Mouse (Mus musculus): ENCODE results near the gene Matn3. TPM values are rescaled to one million over a fixed set of nuclear protein-coding genes. Genes with fewer than 3 reads are reported as not detected.
"Not testable (repeated sequence)": the region's sequence is repeated elsewhere in the genome, so short reads cannot be mapped to it uniquely, and the experiment has no call there.

Gene Matn3
- polyA plus RNA-seq, 1 experiment from 2014 or later, result 0.13 TPM

- no peaks in the 10 kb centered on the region for H3K9me3 ChIP-seq (ENCODE audit: control insufficient read depth, low read depth, low read length)
- H3K4me1 ChIP-seq (ENCODE audit: control insufficient read depth, insufficient read depth, low read length), result peaks cover 23% of the 10 kb centered on the region
- H3K27me3 ChIP-seq (ENCODE audit: control insufficient read depth, insufficient read depth, low read length), result no peaks in the 10 kb centered on the region
- no peak overlapping the region for H3K4me2 ChIP-seq (replicated peaks; ENCODE audit: low read depth, low read length)
- 78% methylated on average over 3 of the region's 3 CpGs for WGBS
- H3K27ac ChIP-seq (ENCODE audit: low read length), result no peak overlapping the region
- H3K4me3 ChIP-seq (ENCODE audit: low read depth, low read length), result no peak overlapping the region
- peaks cover 3% of the 10 kb centered on the region; the same call in 1 of the 2 replicates for H3K36me3 ChIP-seq (ENCODE audit: control insufficient read depth, insufficient read depth, low read length)
- H3K9ac ChIP-seq (replicated peaks; ENCODE audit: low read depth, low read length), result no peak overlapping the region
- no peak for ATAC-seq (ENCODE audit: insufficient number of reproducible peaks, insufficient read depth, low FRiP score, low read depth)
These were observed 20.1 kb upstream of the Matn3 start for GRCm38 (mm10) chr12:8927652-8928051.

- H3K9me3 ChIP-seq (ENCODE audit: control insufficient read depth, low read depth, low read length), result no peaks in the 10 kb centered on the region
- H3K36me3 ChIP-seq (ENCODE audit: control insufficient read depth, insufficient read depth, low read length), result peaks cover 8% of the 10 kb centered on the region
- H3K4me3 ChIP-seq (ENCODE audit: low read depth, low read length), result no peak overlapping the region
- H3K4me2 ChIP-seq (replicated peaks; ENCODE audit: low read depth, low read length), result no peak overlapping the region
- no peak overlapping the region for H3K27ac ChIP-seq (ENCODE audit: low read length)
- no peaks in the 10 kb centered on the region for H3K27me3 ChIP-seq (ENCODE audit: control insufficient read depth, insufficient read depth, low read length)
- ATAC-seq (ENCODE audit: insufficient number of reproducible peaks, insufficient read depth, low FRiP score, low read depth), result no peak
- no peak overlapping the region for H3K9ac ChIP-seq (replicated peaks; ENCODE audit: low read depth, low read length)
- 73% methylated on average over 4 of the region's 4 CpGs for WGBS
- peaks cover 20% of the 10 kb centered on the region for H3K4me1 ChIP-seq (ENCODE audit: control insufficient read depth, insufficient read depth, low read length)
These were observed 19.0 kb upstream of the Matn3 start for GRCm38 (mm10) chr12:8928766-8929165.

GRCm38 (mm10) chr12:8931083-8931482, 16.6 kb upstream of the Matn3 start:
- H3K27me3 ChIP-seq (ENCODE audit: control insufficient read depth, insufficient read depth, low read length), result no peaks in the 10 kb centered on the region
- H3K4me3 ChIP-seq (ENCODE audit: low read depth, low read length), result no peak overlapping the region
- peaks cover 22% of the 10 kb centered on the region for H3K36me3 ChIP-seq (ENCODE audit: control insufficient read depth, insufficient read depth, low read length)
- H3K4me2 ChIP-seq (replicated peaks; ENCODE audit: low read depth, low read length), result no peak overlapping the region
- peaks cover 9% of the 10 kb centered on the region; the same call in 1 of the 2 replicates for H3K4me1 ChIP-seq (ENCODE audit: control insufficient read depth, insufficient read depth, low read length)
- no peak for ATAC-seq (ENCODE audit: insufficient number of reproducible peaks, insufficient read depth, low FRiP score, low read depth)
- H3K9me3 ChIP-seq (ENCODE audit: control insufficient read depth, low read depth, low read length), result no peaks in the 10 kb centered on the region
- no peak overlapping the region for H3K27ac ChIP-seq (ENCODE audit: low read length)
- WGBS, result 84% methylated on average over 4 of the region's 4 CpGs
- H3K9ac ChIP-seq (replicated peaks; ENCODE audit: low read depth, low read length), result no peak overlapping the region

- ATAC-seq (ENCODE audit: insufficient number of reproducible peaks, insufficient read depth, low FRiP score, low read depth), result no peak
- peaks cover 55% of the 10 kb centered on the region for H3K36me3 ChIP-seq (ENCODE audit: control insufficient read depth, insufficient read depth, low read length)
- H3K4me3 ChIP-seq (ENCODE audit: low read depth, low read length), result no peak overlapping the region
- H3K4me2 ChIP-seq (replicated peaks; ENCODE audit: low read depth, low read length), result no peak overlapping the region
- 52% methylated on average over 5 of the region's 5 CpGs for WGBS
- no peaks in the 10 kb centered on the region for H3K27me3 ChIP-seq (ENCODE audit: control insufficient read depth, insufficient read depth, low read length)
- H3K27ac ChIP-seq (ENCODE audit: low read length), result no peak overlapping the region
- H3K9me3 ChIP-seq (ENCODE audit: control insufficient read depth, low read depth, low read length), result no peaks in the 10 kb centered on the region
- peaks cover 3% of the 10 kb centered on the region; the same call in 1 of the 2 replicates for H3K4me1 ChIP-seq (ENCODE audit: control insufficient read depth, insufficient read depth, low read length)
- no peak overlapping the region for H3K9ac ChIP-seq (replicated peaks; ENCODE audit: low read depth, low read length)
These were observed 12.4 kb upstream of the Matn3 start for GRCm38 (mm10) chr12:8935349-8935748.

GRCm38 (mm10) chr12:8936210-8936609, 11.5 kb upstream of the Matn3 start:
- H3K36me3 ChIP-seq (ENCODE audit: control insufficient read depth, insufficient read depth, low read length), result peaks cover 55% of the 10 kb centered on the region
- not testable (repeated sequence) for H3K27me3 ChIP-seq (ENCODE audit: control insufficient read depth, insufficient read depth, low read length); H3K4me3 ChIP-seq (ENCODE audit: low read depth, low read length); H3K27ac ChIP-seq (ENCODE audit: low read length); H3K4me1 ChIP-seq (ENCODE audit: control insufficient read depth, insufficient read depth, low read length); H3K9ac ChIP-seq (replicated peaks; ENCODE audit: low read depth, low read length); H3K4me2 ChIP-seq (replicated peaks; ENCODE audit: low read depth, low read length); ATAC-seq (ENCODE audit: insufficient number of reproducible peaks, insufficient read depth, low FRiP score, low read depth); H3K9me3 ChIP-seq (ENCODE audit: control insufficient read depth, low read depth, low read length)
- 64% methylated on average over 4 of the region's 4 CpGs for WGBS

GRCm38 (mm10) chr12:8939490-8939889, 8.2 kb upstream of the Matn3 start:
- ATAC-seq (ENCODE audit: insufficient number of reproducible peaks, insufficient read depth, low FRiP score, low read depth), result no peak
- Histone ChIP-seq H3K4me2 (replicated peaks; ENCODE audit: low read depth, low read length) (no peak overlapping the region), H3K27ac (ENCODE audit: low read length) (no peak overlapping the region), H3K36me3 (ENCODE audit: control insufficient read depth, insufficient read depth, low read length) (peaks cover 47% of the 10 kb centered on the region), H3K9me3 (ENCODE audit: control insufficient read depth, low read depth, low read length) (no peaks in the 10 kb centered on the region), H3K9ac (replicated peaks; ENCODE audit: low read depth, low read length) (no peak overlapping the region), H3K27me3 (ENCODE audit: control insufficient read depth, insufficient read depth, low read length) (no peaks in the 10 kb centered on the region), H3K4me3 (ENCODE audit: low read depth, low read length) (no peak overlapping the region), H3K4me1 (ENCODE audit: control insufficient read depth, insufficient read depth, low read length) (no peaks in the 10 kb centered on the region)
- WGBS, result 93% methylated on average over 4 of the region's 4 CpGs

GRCm38 (mm10) chr12:8940011-8941005, 7.4 kb upstream of the Matn3 start:
- Histone ChIP-seq H3K27ac (ENCODE audit: low read length) (no peak overlapping the region), H3K4me3 (ENCODE audit: low read depth, low read length) (no peak overlapping the region), H3K4me1 (ENCODE audit: control insufficient read depth, insufficient read depth, low read length) (no peaks in the 10 kb centered on the region), H3K9ac (replicated peaks; ENCODE audit: low read depth, low read length) (no peak overlapping the region), H3K4me2 (replicated peaks; ENCODE audit: low read depth, low read length) (no peak overlapping the region), H3K9me3 (ENCODE audit: control insufficient read depth, low read depth, low read length) (no peaks in the 10 kb centered on the region), H3K27me3 (ENCODE audit: control insufficient read depth, insufficient read depth, low read length) (no peaks in the 10 kb centered on the region), H3K36me3 (ENCODE audit: control insufficient read depth, insufficient read depth, low read length) (peaks cover 40% of the 10 kb centered on the region)
- no peak; the same call in 1 of the 2 replicates for ATAC-seq (ENCODE audit: insufficient number of reproducible peaks, insufficient read depth, low FRiP score, low read depth)
- 66% methylated on average over 12 of the region's 12 CpGs for WGBS

- Histone ChIP-seq H3K36me3 (ENCODE audit: control insufficient read depth, insufficient read depth, low read length) (peaks cover 32% of the 10 kb centered on the region), H3K27me3 (ENCODE audit: control insufficient read depth, insufficient read depth, low read length) (no peaks in the 10 kb centered on the region), H3K4me2 (replicated peaks; ENCODE audit: low read depth, low read length) (no peak overlapping the region), H3K9me3 (ENCODE audit: control insufficient read depth, low read depth, low read length) (no peaks in the 10 kb centered on the region), H3K4me3 (ENCODE audit: low read depth, low read length) (no peak overlapping the region), H3K4me1 (ENCODE audit: control insufficient read depth, insufficient read depth, low read length) (no peaks in the 10 kb centered on the region), H3K9ac (replicated peaks; ENCODE audit: low read depth, low read length) (no peak overlapping the region), H3K27ac (ENCODE audit: low read length) (no peak overlapping the region)
- no peak for ATAC-seq (ENCODE audit: insufficient number of reproducible peaks, insufficient read depth, low FRiP score, low read depth)
- 66% methylated on average over 4 of the region's 4 CpGs for WGBS
These were observed 6.6 kb upstream of the Matn3 start for GRCm38 (mm10) chr12:8941131-8941615.
